Mouse (Mus musculus) testis, adult 2 months (tissue): ENCODE results near the gene Zfp280b.

ENCODE experiments used
- CTCF ChIP-seq: fragments of 200-500 bp; IDR thresholded peaks from 2 replicates; pipeline ENCODE4 v1.5.1; 2012; ENCODE audit warnings: low read depth, mild to moderate bottlenecking, inconsistent platforms, low read length, moderate library complexity; ENCODE audit not compliant: control insufficient read depth, insufficient read depth, insufficient replicate concordance
- POLR2A ChIP-seq: fragments of 200-500 bp; IDR thresholded peaks from 2 replicates; pipeline ENCODE4 v1.6.1; 2012; ENCODE audit warnings: low read depth, mild to moderate bottlenecking, inconsistent platforms, low read length, moderate library complexity; ENCODE audit not compliant: control insufficient read depth

DNA sequence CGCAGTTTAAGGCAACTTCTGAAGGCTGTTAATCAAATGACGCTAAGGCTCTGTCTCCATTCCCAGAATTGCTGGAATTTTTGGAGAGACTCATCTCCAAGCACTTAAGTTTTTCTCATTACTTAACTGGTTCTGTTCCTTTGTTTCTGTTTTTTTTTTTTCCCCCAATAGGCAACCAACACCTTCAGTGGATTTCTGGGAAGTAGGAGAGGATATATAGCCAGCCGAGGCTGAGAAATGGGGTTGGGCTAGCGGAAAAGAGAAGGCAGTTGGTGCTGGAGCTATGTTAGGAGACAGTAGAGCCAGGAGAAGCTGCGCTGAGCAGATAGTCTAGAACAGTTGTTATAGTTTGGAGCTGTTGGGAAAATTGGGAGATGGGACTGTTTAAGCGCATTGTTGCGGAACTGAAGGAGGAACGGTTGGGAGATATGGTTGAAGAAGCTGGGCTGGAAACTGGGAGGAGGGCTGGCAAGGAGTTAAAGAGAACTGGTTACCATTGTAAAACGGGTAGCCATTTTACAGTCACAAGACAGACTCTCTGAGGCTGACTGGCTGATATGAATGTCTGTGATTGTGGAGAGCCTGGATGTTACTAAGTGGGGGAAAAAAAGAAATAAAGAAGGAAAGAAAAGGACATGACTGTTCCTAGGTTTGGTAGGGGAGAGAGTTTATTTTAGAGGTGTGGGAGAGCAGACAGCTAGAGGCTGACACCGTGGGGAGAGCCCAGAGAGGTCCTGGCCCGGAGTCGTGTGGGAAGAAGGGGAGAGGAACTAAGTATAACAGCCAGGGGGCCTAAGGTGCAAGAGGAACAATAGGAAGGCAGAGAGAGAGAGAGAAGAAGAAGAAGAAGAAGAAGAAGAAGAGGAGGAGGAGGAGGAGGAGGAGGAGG, 5.1 kb upstream of the Zfp280b start:
- TF ChIP-seq CTCF: no peak
- no peak for TF ChIP-seq POLR2A
